In the genomic region with DNA sequence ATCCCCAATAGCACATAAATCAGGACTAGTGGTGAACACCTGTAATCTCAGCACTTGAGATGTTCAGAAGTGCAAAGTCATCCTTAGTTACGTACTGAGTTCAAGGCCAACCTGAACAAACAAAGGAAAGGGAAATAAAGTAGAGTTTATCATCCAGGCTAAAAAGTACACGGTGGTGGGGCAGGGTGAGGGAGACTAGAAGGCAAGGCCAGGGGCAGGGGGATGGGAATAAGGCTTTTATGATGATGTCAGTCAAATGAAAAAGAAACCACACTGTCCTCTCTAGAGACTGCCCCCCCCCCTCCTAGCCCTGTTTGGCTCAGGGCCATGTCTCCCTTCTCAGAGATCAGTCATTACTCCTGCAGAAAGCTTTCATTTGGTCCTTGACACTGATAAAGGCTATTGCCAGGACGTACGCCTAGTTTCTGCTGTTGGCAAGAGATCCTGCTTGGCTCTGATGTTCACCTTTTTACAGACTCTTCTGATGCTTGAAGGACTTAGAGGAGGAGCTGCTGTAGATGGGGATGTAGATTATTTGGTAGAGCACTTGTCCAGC, we compare ENCODE assay signal across 10 mouse cellular contexts. TPM values are rescaled to one million over a fixed set of nuclear protein-coding genes. Genes with fewer than 3 reads are reported as not detected.
DNase-seq lines count a peak whose midpoint lies in the region; ATAC-seq and TF ChIP-seq lines count a peak whose summit lies in the region.
"Had no signal": no experiment of that assay in that cellular context is flagged by ENCODE, and none has a peak within 500 bp of the region (broad histone marks: within the 10 kb centered on the region; RNA-seq: fewer than 3 reads in every experiment).

No protein-coding gene starts in this region.

- no peak overlapping the region; the same call in 1 of the 2 replicates for H3K4me2 ChIP-seq in lung, embryonic 14.5 days

- ATAC-seq in lung, embryonic 14.5 days (ENCODE audit: insufficient read depth): no peak; the same call in 1 of the 2 replicates

- WGBS in lung, embryonic 14.5 days: 37% methylated on average over 4 of the region's 4 CpGs

- no peaks in the 10 kb centered on the region for H3K9me3 ChIP-seq in lung, embryonic 14.5 days (ENCODE audit: low read depth, low read length)

- no peaks in the 10 kb centered on the region for H3K36me3 ChIP-seq in lung, embryonic 14.5 days (ENCODE audit: insufficient read depth)

- no peak overlapping the region for H3K4me3 ChIP-seq in lung, embryonic 14.5 days (ENCODE audit: low read depth, low read length)

- no peak overlapping the region for H3K9ac ChIP-seq in lung, embryonic 14.5 days

- peaks cover 12% of the 10 kb centered on the region for H3K4me1 ChIP-seq in lung, embryonic 14.5 days (ENCODE audit: insufficient read depth)

- peak; percentile 10 for DNase-seq in embryo, embryonic 10.5 days (ENCODE audit: low spot score)
- DNase-seq in embryo, embryonic 11 days: no peak
- peak; percentile 18 for DNase-seq in lung, embryonic 14.5 days
- DNase-seq in lung, postnatal 14 days: no peak
- DNase-seq in T-cell, adult 2 months (ENCODE audit: low spot score): peak; percentile 8
- DNase-seq in lung, postnatal 10 days: peak; percentile 21
- DNase-seq in urinary bladder, postnatal 4 days (ENCODE audit: low spot score in 2 of 2): no peak
- DNase-seq in frontal cortex, postnatal 10 days (ENCODE audit: low spot score in 2 of 2): no peak
- DNase-seq: heart, adult 2 months; thymus, postnatal 25 days had no signal

- H3K27me3 ChIP-seq in lung, embryonic 14.5 days (ENCODE audit: insufficient read depth, low read length): no peaks in the 10 kb centered on the region

- TF ChIP-seq CTCF in lung, embryonic 14.5 days (IDR thresholded peaks at IDR 0.05; ENCODE audit: low read depth): 0 out of 2 replicates have a peak, but pooled peaks have one; percentile 10

- H3K27ac ChIP-seq in lung, embryonic 14.5 days (ENCODE audit: low read depth): no peak overlapping the region

RNA-seq across cellular contexts. Expression of gene Hacd3, which starts 1.2 kb away (rescaled TPM):
- 69.4 and 72.2 TPM in 2 replicates for polyA plus RNA-seq in lung, embryonic 14.5 days (2014; fragmentation: Nextera tagmentation; extraction: Ambion mirVana)

RNA-seq across cellular contexts. Expression of gene Dpp8, which starts 9.6 kb away (rescaled TPM):
- 31.7 and 34.8 TPM in 2 replicates for polyA plus RNA-seq in lung, embryonic 14.5 days (2014; fragmentation: Nextera tagmentation; extraction: Ambion mirVana)

Comparison
In these comparisons a context has a peak if more than half of its experiments do, and no peak if none do; other contexts are left out.
1. DNase-seq: peak in embryo, embryonic 10.5 days (single experiment), lung, embryonic 14.5 days (single experiment), T-cell, adult 2 months (single experiment) and lung, postnatal 10 days (single experiment); none in embryo, embryonic 11 days (single experiment), lung, postnatal 14 days (single experiment), urinary bladder, postnatal 4 days (0 of 2) and frontal cortex, postnatal 10 days (0 of 2).